Mouse (Mus musculus): Measurements from ENCODE around the gene Mob3a. TPM values are rescaled to one million over a fixed set of nuclear protein-coding genes. Genes with fewer than 3 reads are reported as not detected.

Gene Mob3a
- polyA plus RNA-seq, 1 experiment = 261 TPM

DNA sequence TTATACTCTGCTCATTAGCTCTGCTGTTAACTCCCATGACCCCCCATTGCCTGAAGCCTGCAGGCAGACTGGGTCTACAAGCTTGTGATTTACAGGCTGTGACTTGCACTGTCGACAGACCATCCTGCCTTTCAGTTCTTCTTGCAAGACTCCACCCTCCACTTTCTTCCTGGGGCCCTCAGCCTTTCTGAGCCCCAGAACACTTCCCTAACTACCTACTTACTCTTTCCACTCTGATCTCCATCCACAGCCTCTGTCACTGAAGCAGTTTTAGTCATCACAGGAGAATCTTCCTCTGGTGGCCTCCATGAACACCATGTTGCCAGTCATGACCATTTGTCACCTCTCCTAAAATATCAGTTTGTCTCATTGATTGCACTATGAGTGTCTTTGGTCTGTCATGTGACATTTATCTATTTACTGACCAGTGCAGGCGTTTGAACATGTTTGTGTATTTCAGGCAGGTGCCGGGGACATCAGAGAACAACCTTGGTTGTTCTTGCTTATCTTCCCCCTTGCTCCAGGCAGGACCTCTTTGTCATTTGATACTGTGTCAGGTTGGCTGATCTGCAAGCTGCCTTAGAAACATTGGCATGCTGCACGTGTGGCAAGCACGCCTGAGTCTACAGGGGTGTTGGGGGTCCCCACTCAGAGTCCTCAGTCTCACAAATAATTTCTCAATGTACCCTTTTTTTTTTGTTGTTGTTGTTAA lies 38.1 kb downstream of the Mob3a start:
- Histone ChIP-seq H3K27me3 (ENCODE audit: control insufficient read depth, insufficient read depth, low read length) (no peaks in the 10 kb centered on the region), H3K4me3 (ENCODE audit: control insufficient read depth, insufficient read depth, low read length) (no peak overlapping the region), H3K36me3 (ENCODE audit: control insufficient read depth, insufficient read depth, low read length) (peaks cover 33% of the 10 kb centered on the region), H3K4me1 (replicated peaks; ENCODE audit: control insufficient read depth, insufficient read depth, low read length) (peaks cover 44% of the 10 kb centered on the region), H3K27ac (ENCODE audit: control insufficient read depth, insufficient read depth, low read length) (peak overlapping the region; percentile 63)
- no peak for DNase-seq
- TF ChIP-seq POLR2A (IDR thresholded peaks at IDR 0.05; ENCODE audit: control insufficient read depth, extremely low read depth, insufficient read depth, low read length, poor library complexity) (no peak), CTCF (IDR thresholded peaks at IDR 0.05; ENCODE audit: borderline replicate concordance, control insufficient read depth, extremely low read depth, insufficient read depth, low read length, poor library complexity) (no peak)
- WGBS = 44% methylated on average over 5 of the region's 5 CpGs

DNA sequence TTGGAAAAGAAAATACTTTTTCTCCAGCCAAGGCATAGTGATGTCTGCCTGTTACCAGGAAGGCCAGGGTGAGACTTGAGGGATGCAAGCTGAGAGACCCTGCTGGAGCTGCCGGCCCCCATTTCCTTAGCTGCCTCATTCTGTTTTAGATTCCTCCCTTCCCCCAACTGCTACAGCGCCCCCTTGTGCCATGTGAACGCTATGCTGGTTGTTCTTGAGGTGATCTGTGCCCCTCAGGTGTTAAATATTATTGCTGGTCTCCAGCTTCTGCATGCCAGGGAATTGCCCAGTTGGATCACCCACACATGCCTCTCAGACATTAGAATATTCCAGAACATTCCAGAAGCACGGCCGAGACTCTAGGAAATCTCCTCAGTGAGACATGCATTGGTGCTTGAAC lies 40.6 kb downstream of the Mob3a start:
- WGBS = 44% methylated on average over 5 of the region's 5 CpGs
- Histone ChIP-seq H3K27me3 (ENCODE audit: control insufficient read depth, insufficient read depth, low read length) (no peaks in the 10 kb centered on the region), H3K36me3 (ENCODE audit: control insufficient read depth, insufficient read depth, low read length) (peaks cover 8% of the 10 kb centered on the region), H3K27ac (ENCODE audit: control insufficient read depth, insufficient read depth, low read length) (no peak overlapping the region), H3K4me3 (ENCODE audit: control insufficient read depth, insufficient read depth, low read length) (no peak overlapping the region), H3K4me1 (replicated peaks; ENCODE audit: control insufficient read depth, insufficient read depth, low read length) (peaks cover 62% of the 10 kb centered on the region)
- DNase-seq = peak; percentile 85
- peak; percentile 71; the same call in 1 of the 2 replicates for TF ChIP-seq CTCF (IDR thresholded peaks at IDR 0.05; ENCODE audit: borderline replicate concordance, control insufficient read depth, extremely low read depth, insufficient read depth, low read length, poor library complexity)
- TF ChIP-seq POLR2A (IDR thresholded peaks at IDR 0.05; ENCODE audit: control insufficient read depth, extremely low read depth, insufficient read depth, low read length, poor library complexity) = no peak

DNA sequence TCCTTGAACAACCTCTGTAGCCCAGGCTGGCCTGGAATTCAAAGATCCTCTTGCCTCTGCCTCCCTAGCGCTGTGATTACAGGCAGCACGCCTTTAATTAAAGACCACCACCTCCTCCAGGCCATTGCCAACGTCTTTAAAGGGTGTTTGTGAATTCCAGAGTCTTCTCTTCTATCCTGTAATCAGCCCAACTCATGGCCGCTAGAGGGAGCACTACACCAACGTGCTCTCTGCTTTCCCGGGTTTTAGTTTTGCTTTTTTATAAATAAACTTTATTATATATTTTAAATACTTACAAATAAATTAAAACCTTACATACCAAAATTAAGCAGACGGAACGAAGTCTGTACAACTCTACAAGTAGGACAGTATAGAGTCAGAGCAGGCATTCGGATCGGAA lies 42.6 kb downstream of the Mob3a start:
- Histone ChIP-seq H3K4me1 (replicated peaks; ENCODE audit: control insufficient read depth, insufficient read depth, low read length) (peaks cover 59% of the 10 kb centered on the region), H3K27ac (ENCODE audit: control insufficient read depth, insufficient read depth, low read length) (peak overlapping the region; percentile 89), H3K36me3 (ENCODE audit: control insufficient read depth, insufficient read depth, low read length) (no peaks in the 10 kb centered on the region), H3K27me3 (ENCODE audit: control insufficient read depth, insufficient read depth, low read length) (no peaks in the 10 kb centered on the region), H3K4me3 (ENCODE audit: control insufficient read depth, insufficient read depth, low read length) (peak overlapping the region; percentile 27)
- WGBS = 10% methylated on average over 10 of the region's 10 CpGs
- no peak for TF ChIP-seq POLR2A (IDR thresholded peaks at IDR 0.05; ENCODE audit: control insufficient read depth, extremely low read depth, insufficient read depth, low read length, poor library complexity)
- 0 out of 2 replicates have a peak, but pooled peaks have one; percentile 19 for TF ChIP-seq CTCF (IDR thresholded peaks at IDR 0.05; ENCODE audit: borderline replicate concordance, control insufficient read depth, extremely low read depth, insufficient read depth, low read length, poor library complexity)
- peak; percentile 78 for DNase-seq

DNA sequence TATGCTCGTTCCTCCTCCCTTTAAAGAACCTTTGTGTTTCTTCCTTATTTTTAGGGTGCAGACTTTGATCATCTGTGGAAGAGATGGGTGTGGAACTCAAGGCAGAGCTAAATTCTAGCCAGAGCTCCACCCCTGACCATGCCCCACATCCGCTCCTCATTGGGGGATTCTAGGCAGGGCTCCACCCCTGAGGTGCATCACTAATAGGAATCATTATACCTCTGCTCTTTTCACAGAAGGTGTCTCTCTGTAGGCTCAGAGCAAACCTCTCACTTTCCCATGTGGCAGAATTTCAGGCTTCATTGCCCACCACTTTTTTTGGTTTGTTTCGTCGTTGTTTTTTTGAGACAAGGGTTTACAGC lies 43.0 kb downstream of the Mob3a start:
- Histone ChIP-seq H3K27me3 (ENCODE audit: control insufficient read depth, insufficient read depth, low read length) (no peaks in the 10 kb centered on the region), H3K36me3 (ENCODE audit: control insufficient read depth, insufficient read depth, low read length) (no peaks in the 10 kb centered on the region), H3K27ac (ENCODE audit: control insufficient read depth, insufficient read depth, low read length) (peak overlapping the region; percentile 89), H3K4me3 (ENCODE audit: control insufficient read depth, insufficient read depth, low read length) (peak overlapping the region; percentile 27), H3K4me1 (replicated peaks; ENCODE audit: control insufficient read depth, insufficient read depth, low read length) (peaks cover 56% of the 10 kb centered on the region)
- TF ChIP-seq CTCF (IDR thresholded peaks at IDR 0.05; ENCODE audit: borderline replicate concordance, control insufficient read depth, extremely low read depth, insufficient read depth, low read length, poor library complexity) = no peak
- no peak for TF ChIP-seq POLR2A (IDR thresholded peaks at IDR 0.05; ENCODE audit: control insufficient read depth, extremely low read depth, insufficient read depth, low read length, poor library complexity)
- 5% methylated on average over 4 of the region's 4 CpGs for WGBS
- peak; percentile 47 for DNase-seq

DNA sequence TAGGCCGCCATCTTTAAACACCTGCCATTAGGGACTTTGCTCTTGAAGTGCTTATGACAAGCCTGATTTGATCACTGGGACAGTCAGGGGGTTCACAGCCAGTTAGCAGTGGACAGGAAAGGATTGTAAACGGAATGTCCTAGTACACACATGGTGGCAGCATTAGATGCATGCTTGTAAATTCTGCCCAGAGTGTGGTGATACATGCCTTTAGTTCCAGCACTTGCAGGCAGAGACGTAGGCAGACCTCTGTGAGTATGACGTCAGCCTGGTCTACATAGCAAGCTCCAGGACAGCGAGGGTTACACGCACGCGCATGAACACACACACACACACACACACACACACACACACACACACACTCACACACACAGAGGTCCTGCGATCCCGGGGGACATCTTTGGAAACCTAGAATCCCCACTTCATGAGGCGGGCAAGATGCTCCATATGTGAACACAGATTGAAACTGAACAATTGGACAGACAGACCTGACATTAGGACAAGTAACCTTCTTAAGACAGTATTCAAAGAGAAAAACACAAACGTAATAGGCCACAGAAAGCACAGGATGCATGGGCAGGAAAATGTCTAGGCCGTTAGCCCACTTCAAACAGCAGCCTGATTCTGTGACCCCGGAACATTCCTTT lies 43.5 kb downstream of the Mob3a start:
- DNase-seq = peak; percentile 48
- H3K27ac ChIP-seq (ENCODE audit: control insufficient read depth, insufficient read depth, low read length) = peak overlapping the region; percentile 89
- H3K4me1 ChIP-seq (replicated peaks; ENCODE audit: control insufficient read depth, insufficient read depth, low read length) = peaks cover 51% of the 10 kb centered on the region
- H3K27me3 ChIP-seq (ENCODE audit: control insufficient read depth, insufficient read depth, low read length) = no peaks in the 10 kb centered on the region
- H3K4me3 ChIP-seq (ENCODE audit: control insufficient read depth, insufficient read depth, low read length) = no peak overlapping the region
- no peaks in the 10 kb centered on the region for H3K36me3 ChIP-seq (ENCODE audit: control insufficient read depth, insufficient read depth, low read length)
- TF ChIP-seq CTCF (IDR thresholded peaks at IDR 0.05; ENCODE audit: borderline replicate concordance, control insufficient read depth, extremely low read depth, insufficient read depth, low read length, poor library complexity) (no peak), POLR2A (IDR thresholded peaks at IDR 0.05; ENCODE audit: control insufficient read depth, extremely low read depth, insufficient read depth, low read length, poor library complexity) (no peak)
- WGBS = 16% methylated on average over 14 of the region's 14 CpGs

DNA sequence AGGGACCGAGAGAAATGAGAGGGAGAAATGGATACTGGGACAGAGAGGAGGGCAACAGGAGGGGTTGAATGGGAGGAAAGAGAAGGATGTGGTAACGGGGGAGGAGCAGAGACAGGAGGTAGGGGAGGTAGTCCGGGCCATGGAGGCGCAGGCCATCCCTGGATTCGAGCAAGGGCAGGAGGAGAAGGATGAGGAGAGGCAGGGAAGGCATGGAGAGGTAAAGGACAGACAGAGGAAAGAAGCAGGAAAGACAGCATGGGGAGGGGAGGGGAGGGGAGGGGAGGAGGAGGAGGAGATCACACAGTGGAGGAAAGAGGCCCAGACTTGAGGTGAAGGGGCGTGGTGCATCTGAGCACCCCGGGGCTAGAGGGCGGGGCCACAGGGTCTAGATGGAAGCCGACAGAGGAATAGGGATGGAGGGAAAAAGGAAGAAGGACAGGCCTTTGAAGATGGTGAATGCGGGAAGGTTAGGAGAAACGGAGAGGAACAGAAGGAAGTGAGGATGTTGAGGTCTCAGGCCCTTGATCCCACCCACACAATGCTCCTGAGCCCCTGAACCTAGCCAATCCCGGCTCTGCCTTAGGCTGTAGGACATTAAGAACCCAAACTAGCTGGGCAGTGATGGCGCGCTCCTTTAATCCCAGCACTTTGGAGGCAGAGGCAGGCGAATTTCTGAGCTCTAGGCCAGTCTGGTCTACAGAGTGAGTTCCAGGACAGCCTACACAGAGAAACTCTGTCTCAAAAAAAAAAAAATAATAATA lies 44.7 kb downstream of the Mob3a start, which contains the start of gene Btbd2:
Btbd2 (minus strand) TSS at position 209 of the 761 bp plus-strand sequence.
- no peak for TF ChIP-seq CTCF (IDR thresholded peaks at IDR 0.05; ENCODE audit: borderline replicate concordance, control insufficient read depth, extremely low read depth, insufficient read depth, low read length, poor library complexity)
- no peak for TF ChIP-seq POLR2A (IDR thresholded peaks at IDR 0.05; ENCODE audit: control insufficient read depth, extremely low read depth, insufficient read depth, low read length, poor library complexity)
- Histone ChIP-seq H3K27ac (ENCODE audit: control insufficient read depth, insufficient read depth, low read length) (peak within 1 kb of the TSS; percentile 89), H3K27me3 (ENCODE audit: control insufficient read depth, insufficient read depth, low read length) (no peaks in the 10 kb centered on the region), H3K4me1 (replicated peaks; ENCODE audit: control insufficient read depth, insufficient read depth, low read length) (peaks cover 43% of the 10 kb centered on the region), H3K4me3 (ENCODE audit: control insufficient read depth, insufficient read depth, low read length) (peak within 1 kb of the TSS; percentile 55), H3K36me3 (ENCODE audit: control insufficient read depth, insufficient read depth, low read length) (no peaks in the 10 kb centered on the region)
- WGBS = 44% methylated on average over 15 of the region's 15 CpGs
- DNase-seq = peak; percentile 50
